Mouse (Mus musculus) testis, postnatal 14 days (tissue): ENCODE results near the gene Il11.
"Not testable (repeated sequence)": the region's sequence is repeated elsewhere in the genome, so short reads cannot be mapped to it uniquely, and the experiment has no call there.

Experiments used
- DNase-seq: peaks from one replicate; pipeline ENCODE4 v3.0.0; 2021; ENCODE audit warnings: low spot score

Il11 gene

DNA sequence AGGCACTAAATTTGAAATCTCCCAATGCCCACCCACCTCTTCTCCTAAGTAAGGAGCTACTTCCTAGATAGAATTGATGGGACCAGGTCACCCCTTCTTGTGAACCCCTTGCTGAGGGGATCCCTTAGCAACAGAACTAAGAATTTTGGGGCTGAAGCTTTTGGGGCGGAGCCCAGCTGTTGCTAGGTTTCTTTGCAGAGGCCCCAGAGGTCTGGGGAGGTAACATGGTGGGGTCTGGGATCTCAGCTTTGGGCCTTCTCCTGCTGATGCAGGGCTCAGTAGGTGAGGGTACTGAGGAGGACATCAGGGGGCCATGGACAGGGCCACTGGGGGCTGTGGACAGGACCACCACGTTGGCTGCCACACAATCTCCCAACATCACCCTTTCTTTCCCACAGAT is at the start of gene Il11, which contains the start of gene Tmem190:
Gene Il11 (minus strand): TSS at position 101 of the 400 bp plus-strand sequence.
Gene Tmem190 (plus strand): TSS at position 179 of the 400 bp plus-strand sequence.
- DNase-seq, result no peak

DNA sequence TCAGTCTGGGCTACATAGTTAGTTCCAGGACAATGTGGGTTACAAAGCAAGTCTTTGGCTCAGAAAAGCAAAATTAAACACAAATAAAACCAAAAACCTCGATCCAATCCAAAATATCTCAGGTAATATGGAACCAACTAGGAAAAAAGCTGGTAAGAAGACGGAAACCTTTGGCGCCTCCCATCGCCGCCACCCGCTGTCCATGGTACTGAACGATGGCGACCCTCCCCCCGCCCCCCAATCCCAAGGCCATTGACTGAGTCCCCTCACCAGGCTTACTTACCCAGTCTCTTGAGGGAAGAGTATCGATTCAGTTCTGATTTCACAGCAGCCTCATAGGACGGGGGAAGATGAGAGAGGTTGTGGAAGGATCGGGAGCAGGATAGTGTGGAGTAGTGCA is 47.8 kb upstream of the Il11 start:
- DNase-seq, result no peak

DNA sequence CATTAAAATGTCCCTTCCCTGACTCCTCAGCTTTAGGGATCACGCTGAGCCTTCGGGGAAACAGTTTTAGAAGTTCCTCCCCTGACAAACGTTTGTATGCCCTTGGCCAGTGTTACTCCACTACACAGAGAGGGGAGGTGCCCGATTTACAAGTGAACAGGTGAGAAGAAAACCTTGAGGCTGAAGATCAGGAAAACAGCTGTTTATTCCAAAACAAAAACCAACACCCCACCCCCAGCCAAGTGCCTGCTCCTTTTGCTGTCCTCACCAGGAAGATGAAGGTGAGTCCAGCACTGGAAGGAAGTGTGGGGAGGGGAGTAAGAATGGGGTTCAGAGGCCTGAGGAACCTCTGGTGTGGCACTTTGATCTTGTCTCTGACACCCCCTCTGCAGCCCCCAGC is 42.7 kb upstream of the Il11 start:
- no peak for DNase-seq

DNA sequence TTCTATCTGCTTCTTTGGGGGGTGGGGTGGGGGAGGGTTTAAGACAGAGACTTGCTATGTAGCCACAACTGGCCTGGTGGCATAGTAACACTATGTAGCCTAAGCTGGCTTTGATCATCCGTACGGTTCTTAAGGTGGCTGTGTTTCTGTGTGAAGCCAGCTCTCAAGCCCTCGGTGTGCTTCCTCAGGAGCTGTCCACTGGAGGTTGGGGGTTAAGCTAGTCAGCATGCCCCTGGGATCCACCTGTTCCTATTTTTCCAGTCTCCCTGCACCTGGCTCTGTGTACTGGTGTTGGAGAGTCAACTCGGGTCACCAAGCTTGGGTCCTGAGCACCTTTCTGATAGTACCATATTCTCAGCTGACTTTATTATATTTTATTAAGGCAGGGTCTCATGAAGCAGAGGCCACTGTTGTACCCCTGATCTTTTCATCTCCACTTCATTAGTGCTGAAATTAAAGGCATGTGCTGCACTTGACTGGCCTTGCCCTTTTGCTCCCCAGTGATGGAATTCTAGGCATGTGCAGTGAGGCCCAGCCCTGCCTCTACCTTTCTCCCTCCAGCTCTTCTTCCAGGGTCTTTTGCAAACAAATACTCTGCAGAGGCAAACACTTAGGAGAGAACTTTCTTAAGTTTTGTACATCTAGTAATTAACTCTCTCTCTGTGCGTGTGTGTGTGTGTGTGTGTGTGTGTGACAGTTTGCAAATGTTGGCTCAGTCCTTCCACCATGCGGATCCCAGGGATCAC is 39.7 kb upstream of the Il11 start:
- no peak for DNase-seq

DNA sequence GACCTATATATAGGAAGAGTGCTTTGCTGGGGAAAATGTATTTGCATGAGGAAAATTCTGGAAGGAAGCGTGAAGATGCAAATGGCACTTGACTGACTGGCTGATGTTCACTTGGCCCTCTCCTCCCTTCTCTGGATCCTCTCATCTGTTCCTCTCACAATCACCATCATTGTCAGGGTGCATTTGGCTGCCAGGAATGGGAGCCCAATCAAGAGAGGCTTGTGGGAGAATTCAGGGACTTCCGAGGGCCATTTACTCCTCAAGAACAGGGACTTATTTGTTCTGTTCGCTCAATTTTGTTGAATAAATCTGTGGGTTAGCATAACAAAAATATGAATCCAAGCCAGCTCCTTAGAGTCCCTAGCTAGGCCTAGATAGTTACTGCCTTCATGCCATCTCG is 39.0 kb upstream of the Il11 start:
- no peak for DNase-seq

DNA sequence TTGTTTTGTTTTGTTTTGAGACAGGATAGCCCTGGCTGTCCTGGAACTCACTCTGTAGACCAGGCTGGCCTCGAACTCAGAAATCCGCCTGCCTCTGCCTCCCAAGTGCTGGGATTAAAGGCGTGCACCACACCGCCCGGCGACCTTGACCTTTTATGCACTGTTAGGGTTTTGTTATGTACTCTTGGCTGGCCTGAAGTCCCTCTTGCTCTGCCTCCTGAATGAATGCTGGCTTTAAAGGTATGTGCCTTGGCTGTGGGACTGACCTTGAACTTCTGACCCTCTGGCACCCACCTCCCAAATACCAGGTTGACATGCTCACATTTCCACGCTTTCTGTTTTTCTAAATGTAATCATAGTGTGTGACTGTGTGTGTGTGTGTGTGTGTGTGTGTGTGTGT is 38.3 kb upstream of the Il11 start:
- DNase-seq, result not testable (repeated sequence)

DNA sequence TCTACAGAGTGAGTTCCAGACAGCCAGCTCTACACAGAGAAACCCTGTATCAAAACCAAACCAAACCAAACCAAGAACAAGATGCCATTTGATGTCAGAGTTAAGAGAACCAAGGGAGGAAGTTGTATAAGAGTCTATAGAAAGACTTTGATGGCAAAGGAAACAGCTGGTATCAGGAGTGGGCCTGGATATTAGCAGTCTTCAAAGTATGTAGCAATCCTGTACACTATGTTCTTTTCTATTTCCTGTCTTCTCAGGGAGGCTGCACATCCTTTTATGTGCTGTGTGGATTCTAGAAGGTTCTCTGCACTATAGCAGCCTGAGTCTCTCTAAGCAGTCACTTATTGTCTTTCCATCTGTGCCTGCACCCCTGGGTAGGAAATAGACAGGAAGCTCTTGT is 33.9 kb upstream of the Il11 start:
- DNase-seq, result no peak

DNA sequence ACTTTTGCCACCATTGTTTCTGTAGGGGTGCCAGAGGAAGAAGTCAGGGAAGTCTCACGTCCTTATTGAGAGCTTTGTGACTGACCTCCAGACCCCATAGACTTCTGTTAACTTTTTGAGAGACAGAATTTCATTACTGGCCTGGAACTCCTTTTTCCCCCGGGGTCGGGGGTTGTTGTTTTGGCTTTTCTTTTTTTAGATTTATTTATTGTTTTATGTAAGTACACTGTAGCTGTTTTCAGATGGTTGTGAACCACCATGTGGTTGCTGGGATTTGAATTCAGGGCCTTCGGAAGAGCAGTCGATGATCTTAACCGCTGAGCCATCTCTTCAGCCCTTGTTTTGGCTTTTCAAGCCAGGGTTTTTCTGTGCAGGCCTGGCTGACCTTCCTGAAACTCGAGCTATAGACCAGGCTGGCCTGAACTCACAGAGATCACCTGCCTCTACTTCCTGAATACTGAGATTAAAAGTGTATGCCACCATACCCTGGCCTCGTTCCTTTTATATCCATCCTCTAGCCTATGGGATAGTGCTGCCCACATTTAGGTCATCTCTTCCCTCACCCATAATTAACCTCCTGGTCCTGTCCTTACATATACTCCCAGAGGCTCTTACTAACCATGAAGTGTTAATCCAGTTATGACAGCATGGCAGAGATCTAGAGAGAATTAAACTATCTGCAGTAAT is 30.6 kb upstream of the Il11 start:
- no peak for DNase-seq

DNA sequence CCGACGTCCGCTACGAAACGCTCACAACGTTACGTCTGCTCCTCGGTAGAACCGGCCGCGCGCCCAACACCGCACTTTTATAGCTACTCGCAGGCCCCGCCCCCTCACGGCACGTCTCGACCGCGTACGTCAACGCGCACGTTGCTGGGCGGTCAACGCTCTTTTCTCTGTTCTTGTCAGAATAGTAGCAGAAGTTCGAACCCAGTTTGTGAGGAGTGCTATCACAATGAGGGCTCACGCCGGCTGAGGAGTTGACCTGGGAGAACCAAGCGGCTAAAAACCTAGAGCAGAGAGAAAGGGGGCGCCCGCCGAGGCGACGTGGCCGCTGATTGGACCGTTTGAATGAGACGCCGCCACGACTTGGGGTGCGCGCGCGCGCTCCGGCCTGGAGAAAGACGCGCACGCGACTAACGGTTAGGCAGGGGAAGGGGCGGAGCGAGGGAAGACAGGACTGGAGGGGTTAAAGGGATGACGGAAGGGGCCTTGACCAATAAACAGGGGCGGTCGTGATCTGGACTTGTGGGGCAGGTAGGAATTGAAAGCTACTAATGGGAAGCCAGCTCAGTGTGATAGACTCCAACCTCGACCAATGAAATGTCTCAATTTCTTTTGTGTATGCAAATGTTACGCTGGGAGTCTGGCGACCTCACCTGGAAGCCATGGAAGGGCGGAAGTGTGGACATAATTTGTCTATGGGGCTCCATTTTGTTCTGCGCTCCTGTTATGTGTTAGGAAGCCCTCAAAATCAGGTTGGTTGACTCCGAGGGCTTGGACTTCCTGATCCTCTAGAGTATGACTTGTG is 29.8 kb upstream of the Il11 start, which contains the start of gene Ube2s:
Gene Ube2s (minus strand): TSS at position 288 of the 802 bp plus-strand sequence.
- DNase-seq, result peak; percentile 99

DNA sequence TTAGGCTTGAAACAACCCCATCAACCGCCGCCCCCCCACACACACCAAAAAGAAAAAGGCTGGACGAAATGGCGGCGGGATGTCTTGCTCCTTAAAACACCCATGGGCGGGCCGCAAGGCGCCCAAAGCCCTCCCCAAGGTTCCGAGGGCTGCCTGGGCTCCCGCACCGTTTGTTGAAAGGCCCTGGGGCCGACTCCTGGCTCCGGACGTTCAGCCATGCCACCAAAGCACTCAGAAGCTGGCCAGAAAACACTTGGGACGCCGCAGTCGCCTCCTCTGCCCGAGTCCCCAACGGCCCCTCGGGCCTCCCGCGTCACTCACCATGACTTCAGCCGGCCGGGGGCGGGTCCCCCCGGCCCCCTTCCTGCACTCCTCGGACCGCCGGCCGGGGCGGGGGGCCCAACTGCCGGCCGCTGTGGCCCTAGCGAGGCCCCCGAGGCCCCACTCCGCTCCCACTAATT is 29.2 kb upstream of the Il11 start:
- peak; percentile 67 for DNase-seq

DNA sequence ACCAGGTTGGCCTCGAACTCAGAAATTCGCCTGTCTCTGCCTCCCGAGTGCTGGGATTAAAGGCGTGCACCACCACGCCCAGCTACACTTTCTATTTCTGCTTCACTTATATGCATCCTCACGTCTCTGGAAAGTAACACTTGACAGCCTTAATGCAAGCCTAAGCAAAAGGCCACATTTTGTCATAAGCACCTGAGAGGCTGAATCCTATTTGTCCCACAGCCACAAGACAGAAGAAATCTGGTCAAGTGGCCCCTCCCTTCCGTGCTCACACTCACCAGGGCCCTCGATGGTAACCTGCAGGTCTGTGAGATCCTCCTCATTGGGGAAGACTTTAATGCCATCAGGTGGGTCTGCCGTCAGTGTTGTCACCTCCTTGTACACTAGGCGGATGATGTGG is 28.5 kb upstream of the Il11 start:
- not testable (repeated sequence) for DNase-seq

DNA sequence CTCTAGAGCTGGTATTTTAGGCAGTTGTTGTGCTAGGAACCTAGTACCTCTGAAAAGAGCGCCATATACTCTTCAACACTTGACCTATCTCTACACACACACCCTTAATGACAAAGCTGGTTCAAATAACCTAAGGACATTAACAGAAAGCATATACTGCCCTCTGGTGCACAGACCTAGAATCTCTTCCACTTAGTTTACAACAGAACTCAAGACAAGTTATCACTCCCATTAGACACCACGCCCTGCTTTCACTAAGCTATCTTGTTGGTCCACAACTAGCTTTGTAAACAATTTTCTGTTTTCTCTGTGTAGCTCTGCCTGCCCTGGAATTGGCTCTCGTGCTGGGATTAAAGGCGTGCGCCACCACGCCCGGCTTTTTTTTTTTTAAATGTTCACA is 24.1 kb upstream of the Il11 start:
- DNase-seq, result no peak

DNA sequence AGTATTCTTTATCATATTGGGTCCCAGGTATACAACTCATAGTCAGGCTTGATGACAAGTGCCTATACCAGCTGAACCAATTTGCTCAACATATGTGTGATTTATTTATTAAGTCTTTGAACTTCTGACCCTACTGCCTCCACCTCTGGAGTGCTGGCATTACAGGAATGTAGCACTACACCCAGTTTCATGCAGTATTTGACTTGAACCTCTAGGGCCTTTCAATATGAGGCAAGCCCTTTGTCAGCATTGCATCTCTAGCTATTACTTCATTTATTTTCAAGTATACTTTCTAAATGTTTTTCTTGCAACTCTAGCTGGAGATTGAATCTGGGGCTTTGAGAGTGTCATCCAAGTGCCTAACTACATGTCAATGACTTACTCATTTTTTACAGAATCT is 19.6 kb upstream of the Il11 start:
- no peak for DNase-seq

DNA sequence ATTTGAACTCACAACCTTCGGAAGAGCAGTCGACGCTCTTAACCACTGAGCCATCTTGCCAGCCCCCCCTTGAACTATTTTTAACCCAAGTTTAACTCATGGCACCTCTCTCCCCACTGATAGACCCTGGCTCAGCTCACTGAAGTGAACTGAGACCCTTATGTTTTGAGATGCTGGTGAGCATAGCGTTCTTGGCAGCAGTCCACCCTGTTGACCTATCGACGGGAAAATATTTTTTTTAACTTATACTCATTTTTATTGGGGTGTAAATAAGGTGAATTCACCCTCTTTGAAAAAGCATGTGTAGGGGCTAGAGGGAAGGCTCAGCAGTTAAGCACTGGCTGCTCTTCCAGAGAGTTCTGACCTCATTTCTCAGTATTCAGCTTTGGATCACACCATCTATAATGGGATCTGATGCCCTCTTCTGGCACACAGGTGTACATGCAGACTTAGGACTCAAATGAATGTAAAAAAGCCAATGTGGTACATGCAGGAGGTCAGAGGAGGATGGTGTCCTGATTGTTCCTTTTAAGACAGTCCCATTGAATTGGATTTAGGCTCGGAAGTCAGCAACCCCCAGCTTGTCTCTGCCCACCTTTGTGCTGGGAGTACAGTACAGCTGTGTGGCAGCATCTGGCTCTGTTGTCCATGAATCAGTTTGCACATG is 13.2 kb upstream of the Il11 start:
- no peak for DNase-seq

DNA sequence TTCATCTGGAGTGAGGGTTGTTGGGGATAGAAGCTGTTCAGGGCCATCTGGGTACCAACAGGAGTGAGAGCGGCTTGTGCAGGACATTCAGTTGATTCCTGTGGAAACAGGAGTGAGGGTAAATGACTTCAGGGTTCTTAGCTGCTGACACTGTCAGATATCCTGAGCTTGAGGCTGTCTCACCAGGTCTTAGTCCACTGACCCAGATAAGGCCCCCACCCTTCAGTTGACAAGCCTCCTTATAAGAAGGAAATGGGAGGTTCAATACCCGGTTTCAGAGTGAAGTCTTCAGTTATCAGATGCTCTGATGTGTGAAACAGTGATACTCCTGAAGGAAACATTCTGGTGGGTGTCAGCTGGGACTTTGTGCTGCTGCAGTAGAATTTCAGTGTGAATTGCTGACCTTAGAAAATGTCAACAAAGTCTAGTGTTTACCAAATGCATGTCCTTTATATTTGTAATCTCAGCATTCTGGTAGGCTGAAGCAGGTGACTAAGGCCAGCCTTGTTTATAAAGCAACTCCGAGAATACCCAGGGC is 12.0 kb upstream of the Il11 start:
- DNase-seq, result no peak

DNA sequence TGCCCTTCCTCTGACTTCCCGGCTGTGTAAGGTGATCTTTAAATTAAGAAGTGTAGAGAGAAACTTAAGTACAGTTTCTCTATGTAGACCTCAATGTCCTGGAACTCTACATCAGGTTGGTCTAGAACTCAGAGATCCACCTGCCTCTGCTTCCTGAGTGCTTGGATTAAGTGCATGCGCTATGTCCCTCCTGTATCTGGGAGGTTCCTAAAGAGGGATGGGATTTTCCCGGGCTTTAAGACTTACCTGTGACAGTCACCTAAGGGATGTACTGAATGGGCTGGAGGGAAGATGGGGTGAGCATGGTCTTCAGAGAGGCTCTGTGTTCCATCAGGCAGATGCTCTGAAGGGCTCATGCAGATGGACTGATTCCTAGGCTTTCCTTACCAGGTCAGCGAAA is 11.0 kb upstream of the Il11 start:
- no peak for DNase-seq

DNA sequence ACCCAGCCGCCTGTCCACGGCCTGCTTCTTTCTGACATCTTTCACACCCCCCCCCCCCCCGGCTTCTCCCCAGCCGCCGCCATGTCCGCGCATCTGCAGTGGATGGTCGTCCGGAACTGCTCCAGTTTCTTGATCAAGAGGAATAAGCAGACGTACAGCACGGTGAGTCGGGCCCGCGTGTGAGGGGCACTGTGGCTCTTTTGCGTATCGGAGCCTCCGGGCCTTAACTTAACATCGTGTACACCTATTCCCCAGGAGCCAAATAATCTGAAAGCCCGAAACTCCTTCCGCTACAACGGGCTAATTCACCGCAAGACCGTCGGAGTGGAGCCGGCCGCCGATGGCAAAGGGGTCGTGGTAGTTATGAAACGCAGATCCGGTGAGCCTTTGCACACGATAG is 10.6 kb upstream of the Il11 start:
- DNase-seq, result peak; percentile 37

DNA sequence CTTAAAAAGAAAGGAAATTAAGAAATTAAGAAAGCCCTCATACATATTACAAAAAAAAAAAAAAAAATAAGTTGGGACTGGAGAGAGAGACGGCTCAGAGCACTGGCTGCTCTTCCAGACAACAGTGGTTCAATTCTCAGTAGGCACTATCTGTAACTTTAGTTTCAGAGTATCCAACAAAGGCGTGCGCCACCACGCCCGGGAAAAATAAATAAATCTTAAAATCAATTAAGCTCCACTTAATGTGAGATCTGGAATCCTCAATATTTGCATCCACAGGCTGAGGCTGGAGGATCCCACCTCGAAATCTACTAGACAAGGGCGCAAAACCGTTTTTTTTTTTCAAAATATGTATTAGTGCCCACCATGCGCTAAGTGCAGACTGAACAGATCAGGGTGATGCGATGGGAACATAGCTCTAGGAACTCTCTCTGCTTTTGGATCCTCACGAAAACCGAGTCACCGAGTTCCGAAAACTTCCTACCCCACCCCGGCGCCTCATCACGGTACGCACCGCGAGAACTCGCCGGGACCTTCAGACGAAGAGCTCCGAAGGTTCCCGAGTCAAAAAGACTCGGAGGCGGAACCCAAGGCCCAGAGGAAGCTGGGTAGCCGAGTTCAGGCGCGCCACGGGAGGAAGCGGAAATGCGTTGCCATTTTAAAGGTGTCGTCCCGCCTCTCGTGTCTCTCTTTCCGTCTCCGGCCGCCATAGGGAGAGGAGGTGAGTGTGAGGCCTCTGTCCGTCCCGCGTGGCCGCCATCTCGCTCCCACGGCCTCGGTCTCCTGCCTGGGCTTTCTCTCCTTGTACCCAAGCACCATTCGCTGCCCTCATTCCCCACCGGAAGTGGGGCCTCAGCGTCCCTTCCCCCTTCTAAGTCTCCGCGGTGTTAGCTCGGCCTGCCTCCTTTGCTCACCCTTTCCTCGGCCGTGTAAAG is 9.9 kb upstream of the Il11 start, which contains the start of gene Rpl28:
Gene Rpl28 (plus strand): TSS at position 597 of the 935 bp plus-strand sequence.
- DNase-seq, result peak; percentile 95

DNA sequence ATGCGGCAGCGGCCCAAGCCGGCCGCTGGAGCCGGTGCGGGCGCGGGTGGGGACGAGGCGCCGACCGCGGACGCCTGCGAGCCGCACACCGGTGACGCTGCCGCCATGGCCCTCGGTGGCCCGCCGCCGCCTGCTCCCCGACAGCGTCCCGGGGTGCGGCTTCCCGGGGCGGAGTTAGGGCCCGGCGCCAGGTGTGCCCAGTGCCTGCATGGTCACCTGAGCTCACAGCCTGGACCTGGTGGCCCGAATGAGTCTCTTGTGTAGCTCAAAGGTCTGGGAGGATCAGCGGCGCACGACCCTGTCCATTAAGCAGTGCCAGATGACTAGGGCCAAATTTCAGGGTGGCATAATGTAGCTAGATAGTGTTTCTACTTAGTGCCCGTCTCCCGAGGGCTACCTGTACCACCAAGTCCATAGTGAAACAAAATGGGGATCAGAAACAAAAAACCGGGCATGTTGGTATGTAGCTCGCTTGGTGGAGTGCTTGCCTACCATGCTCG is 6.8 kb upstream of the Il11 start, which contains the start of gene Tmem238:
Gene Tmem238 (minus strand): TSS at position 221 of the 500 bp plus-strand sequence.
- peak; percentile 38 for DNase-seq
